Mouse (Mus musculus) adrenal gland, adult 2 months (tissue): ENCODE data around the gene Cyb5rl. TPM values are rescaled to one million over a fixed set of nuclear protein-coding genes. Genes with fewer than 3 reads are reported as not detected.
A peak's percentile ranks its signal among the peaks of the same experiment; 100 is the strongest.

Experiments used
- DNase-seq: peaks from one replicate; pipeline ENCODE4 v3.0.0; 2021
- long read RNA-seq: library from polyadenylated mRNA; stranded (forward); transcript quantifications from one replicate; pipeline ENCODE4 v2.0.0, GENCODE M21; 2021
- polyA plus RNA-seq: library from polyadenylated mRNA; depleted of rRNA; stranded (reverse); fragments of >200 nt; gene quantifications from 2 replicates; pipeline ENCODE4 v1.2.3, GENCODE M21; 2012; rRNA removed
- total RNA-seq, 2 experiments: library from RNA; stranded (reverse); gene quantifications; 2 replicates each; pipeline ENCODE4 v1.2.3; 2021

Gene Cyb5rl
- 10 to 100 TPM; 22.9 to 27.3 TPM for total RNA-seq
- polyA plus RNA-seq: 13.4 and 14.1 TPM in 2 replicates
- long read RNA-seq, transcript Cyb5rl-203 (7 exons, 2,516 nt): major isoform, 10 of 32 reads
- long read RNA-seq, partial matches to known transcripts: 0 of 32 reads
- long read RNA-seq, other reads (novel, unspliced or antisense): 22 of 32 reads

- peak; percentile 98 for DNase-seq
These were observed at the start of gene Cyb5rl, which contains the start of gene Mrpl37 for GRCm38 (mm10) chr4:107066252-107067124. TSS of gene Cyb5rl (plus strand) at chr4:107066988. TSS of gene Mrpl37 (minus strand) at chr4:107066868.

GRCm38 (mm10) chr4:107017257-107017656 is 49.5 kb upstream of the Cyb5rl start:
- no peak for DNase-seq

GRCm38 (mm10) chr4:107018521-107018920 is 48.3 kb upstream of the Cyb5rl start:
- DNase-seq: peak; percentile 36

GRCm38 (mm10) chr4:107019027-107019426 is 47.8 kb upstream of the Cyb5rl start:
- DNase-seq: peak; percentile 67

- peak; percentile 74 for DNase-seq
These were observed 46.3 kb upstream of the Cyb5rl start for GRCm38 (mm10) chr4:107020287-107021000.

- DNase-seq: peak; percentile 45
These were observed 45.3 kb upstream of the Cyb5rl start for GRCm38 (mm10) chr4:107021464-107021863.

- DNase-seq: no peak
These were observed 41.9 kb upstream of the Cyb5rl start for GRCm38 (mm10) chr4:107024899-107025298.

- DNase-seq: no peak
These were observed 41.4 kb upstream of the Cyb5rl start for GRCm38 (mm10) chr4:107025369-107025768.

- peak; percentile 50 for DNase-seq
These were observed 40.3 kb upstream of the Cyb5rl start for GRCm38 (mm10) chr4:107026451-107026850.

GRCm38 (mm10) chr4:107035689-107036088 is 31.1 kb upstream of the Cyb5rl start:
- no peak for DNase-seq

- no peak for DNase-seq
These were observed 29.8 kb upstream of the Cyb5rl start for GRCm38 (mm10) chr4:107036985-107037384.

GRCm38 (mm10) chr4:107038303-107038702 is 28.5 kb upstream of the Cyb5rl start:
- no peak for DNase-seq

GRCm38 (mm10) chr4:107039270-107039669 is 27.5 kb upstream of the Cyb5rl start:
- no peak for DNase-seq

GRCm38 (mm10) chr4:107042304-107042703 is 24.5 kb upstream of the Cyb5rl start:
- DNase-seq: peak; percentile 36

GRCm38 (mm10) chr4:107045188-107045587 is 21.6 kb upstream of the Cyb5rl start:
- DNase-seq: no peak

GRCm38 (mm10) chr4:107047806-107048205 is 19.0 kb upstream of the Cyb5rl start:
- peak; percentile 30 for DNase-seq

GRCm38 (mm10) chr4:107048568-107049162 is 18.1 kb upstream of the Cyb5rl start:
- DNase-seq: peak; percentile 87

GRCm38 (mm10) chr4:107051889-107052288 is 14.9 kb upstream of the Cyb5rl start:
- DNase-seq: peak; percentile 64

GRCm38 (mm10) chr4:107052962-107053553 is 13.7 kb upstream of the Cyb5rl start:
- DNase-seq: peak; percentile 53

GRCm38 (mm10) chr4:107056088-107056487 is 10.7 kb upstream of the Cyb5rl start:
- DNase-seq: no peak

GRCm38 (mm10) chr4:107058346-107058745 is 8.4 kb upstream of the Cyb5rl start:
- DNase-seq: no peak

- no peak for DNase-seq
These were observed 8.0 kb upstream of the Cyb5rl start for GRCm38 (mm10) chr4:107058781-107059180.
